Mouse (Mus musculus) midbrain, postnatal 0 days (tissue): ENCODE data around the gene Crtc3. TPM values are rescaled to one million over a fixed set of nuclear protein-coding genes. Genes with fewer than 3 reads are reported as not detected.
A peak's percentile ranks its signal among the peaks of the same experiment; 100 is the strongest.

ENCODE experiments used
- ATAC-seq: fragments of 200-750 bp; cut with Nextera tagmentation; 2 replicates; pipeline ENCODE4 v1.8.0; 2017; ENCODE audit warnings: moderate number of reproducible peaks, mild to moderate bottlenecking, moderate TSS enrichment, moderate library complexity; ENCODE audit not compliant: low FRiP score
- DNase-seq: peaks from one replicate; pipeline ENCODE4 v3.0.0-alpha.2; 2015; ENCODE audit warnings: low spot score
- H3K27ac ChIP-seq: fragments of 300-500 bp; sonication (generic); 2 replicates; pipeline ENCODE4 v1.5.1; 2014; ENCODE audit warnings: low read depth, mild to moderate bottlenecking, low read length, mixed read lengths
- H3K27me3 ChIP-seq: fragments of 300-500 bp; sonication (generic); 2 replicates; pipeline ENCODE4 v1.6.1; 2014; ENCODE audit warnings: low read length, control low read depth, mixed read lengths; ENCODE audit not compliant: insufficient read depth
- H3K36me3 ChIP-seq: fragments of 300-500 bp; sonication (generic); 2 replicates; pipeline ENCODE4 v1.6.1; 2014; ENCODE audit warnings: low read length, control low read depth, mixed read lengths; ENCODE audit not compliant: insufficient read depth
- H3K4me1 ChIP-seq: fragments of 300-500 bp; sonication (generic); 2 replicates; pipeline ENCODE4 v1.6.1; 2014; ENCODE audit warnings: mild to moderate bottlenecking, control low read depth, antibody characterized with exemption, low read length, mixed read lengths; ENCODE audit not compliant: insufficient read depth
- H3K4me2 ChIP-seq: fragments of 300-500 bp; sonication (generic); 2 replicates; pipeline ENCODE4 v1.6.1; 2014; ENCODE audit warnings: low read depth, mild to moderate bottlenecking, low read length, mixed read lengths; ENCODE audit not compliant: poor library complexity, severe bottlenecking
- H3K4me3 ChIP-seq: fragments of 300-500 bp; sonication (generic); 2 replicates; pipeline ENCODE4 v1.5.1; 2014; ENCODE audit warnings: low read depth, mild to moderate bottlenecking, low read length, moderate library complexity
- H3K9ac ChIP-seq: fragments of 300-500 bp; sonication (generic); replicated peaks from 2 replicates; pipeline ENCODE4 v1.6.1; 2014; ENCODE audit warnings: mild to moderate bottlenecking, low read length, moderate library complexity, mixed read lengths; ENCODE audit not compliant: poor library complexity, severe bottlenecking
- H3K9me3 ChIP-seq: fragments of 300-500 bp; sonication (generic); 2 replicates; pipeline ENCODE4 v1.6.1; 2016; ENCODE audit warnings: low read length, control low read depth
- CTCF ChIP-seq: IDR thresholded peaks from 2 replicates; pipeline ENCODE4 v1.5.1; 2016; ENCODE audit warnings: antibody characterized with exemption, mild to moderate bottlenecking
- WGBS: fragments of 180-500 bp; shearing (Covaris S2); extraction: QIAGEN DNeasy Blood & Tissue Kit; methylation state at CpG from one replicate; pipeline ENCODE4 v1.1.7; 2014; 5-methylcytosine and 5-hydroxymethylcytosine counted together
- polyA plus RNA-seq: library from polyadenylated mRNA; unstranded; fragments of >200 nt; fragmentation: Nextera tagmentation; extraction: Ambion mirVana; gene quantifications from 2 replicates; pipeline ENCODE4 v1.2.1, GENCODE M21; 2015
- total RNA-seq: library from RNA; depleted of rRNA; stranded (reverse); fragments of >200 nt; gene quantifications from 2 replicates; pipeline ENCODE4 v1.2.3, GENCODE M21; 2014; rRNA removed

Gene Crtc3
- total RNA-seq (12.9 and 13.9 TPM in 2 replicates), polyA plus RNA-seq (13.0 and 13.2 TPM in 2 replicates)

GRCm38 (mm10) chr7:80688556-80689220 lies at the start of gene Crtc3:
TSS of gene Crtc3 (minus strand) at chr7:80688877.
- Histone ChIP-seq H3K9me3 (no peaks in the 10 kb centered on the region), H3K27me3 (no peaks in the 10 kb centered on the region), H3K27ac (peak within 1 kb of the TSS; percentile 94), H3K4me2 (peak within 1 kb of the TSS; percentile 78), H3K4me3 (peak within 1 kb of the TSS; percentile 92), H3K9ac (peak within 1 kb of the TSS; percentile 83), H3K4me1 (peaks cover 4% of the 10 kb centered on the region; the same call in 1 of the 2 replicates), H3K36me3 (no peaks in the 10 kb centered on the region)
- peak; percentile 63 for DNase-seq
- ATAC-seq = peak; percentile 70
- WGBS = under 1% methylated on average over 72 of the region's 83 CpGs
- 0 out of 2 replicates have a peak, but pooled peaks have one; percentile 6 for TF ChIP-seq CTCF

GRCm38 (mm10) chr7:80736199-80736598 lies 47.5 kb upstream of the Crtc3 start:
- Histone ChIP-seq H3K27ac (no peak overlapping the region), H3K4me1 (no peaks in the 10 kb centered on the region), H3K4me3 (no peak overlapping the region), H3K9me3 (no peaks in the 10 kb centered on the region), H3K9ac (no peak overlapping the region), H3K27me3 (no peaks in the 10 kb centered on the region), H3K4me2 (no peak overlapping the region), H3K36me3 (peaks cover 69% of the 10 kb centered on the region)
- TF ChIP-seq CTCF = no peak
- WGBS = 93% methylated on average over 10 of the region's 10 CpGs
- DNase-seq = no peak
- no peak for ATAC-seq

GRCm38 (mm10) chr7:80732986-80733385 lies 44.3 kb upstream of the Crtc3 start:
- H3K4me2 ChIP-seq = no peak overlapping the region
- WGBS = 75% methylated on average over 11 of the region's 11 CpGs
- H3K27ac ChIP-seq = no peak overlapping the region
- no peaks in the 10 kb centered on the region for H3K4me1 ChIP-seq
- no peak overlapping the region for H3K9ac ChIP-seq
- ATAC-seq (no peak), DNase-seq (no peak)
- no peaks in the 10 kb centered on the region for H3K27me3 ChIP-seq
- no peak for TF ChIP-seq CTCF
- H3K9me3 ChIP-seq = no peaks in the 10 kb centered on the region
- peaks cover 66% of the 10 kb centered on the region for H3K36me3 ChIP-seq
- H3K4me3 ChIP-seq = no peak overlapping the region

- no peaks in the 10 kb centered on the region for H3K9me3 ChIP-seq
- WGBS = 25% methylated on average over 8 of the region's 8 CpGs
- no peaks in the 10 kb centered on the region for H3K4me1 ChIP-seq
- no peak overlapping the region for H3K4me2 ChIP-seq
- peak; percentile 63; the same call in 1 of the 2 replicates for ATAC-seq
- TF ChIP-seq CTCF = peak; percentile 97
- H3K4me3 ChIP-seq = no peak overlapping the region
- no peak overlapping the region for H3K27ac ChIP-seq
- no peaks in the 10 kb centered on the region for H3K27me3 ChIP-seq
- no peak overlapping the region for H3K9ac ChIP-seq
- DNase-seq = peak; percentile 78
- peaks cover 64% of the 10 kb centered on the region for H3K36me3 ChIP-seq
Measured at GRCm38 (mm10) chr7:80729662-80730061, 41.0 kb upstream of the Crtc3 start.

GRCm38 (mm10) chr7:80721041-80721440 lies 32.4 kb upstream of the Crtc3 start:
- 21% methylated on average over 9 of the region's 9 CpGs for WGBS
- no peak overlapping the region for H3K27ac ChIP-seq
- DNase-seq (no peak), ATAC-seq (no peak)
- TF ChIP-seq CTCF = no peak
- no peak overlapping the region for H3K4me2 ChIP-seq
- H3K36me3 ChIP-seq = peaks cover 41% of the 10 kb centered on the region
- H3K4me3 ChIP-seq = no peak overlapping the region
- no peaks in the 10 kb centered on the region for H3K9me3 ChIP-seq
- H3K27me3 ChIP-seq = no peaks in the 10 kb centered on the region
- no peaks in the 10 kb centered on the region for H3K4me1 ChIP-seq
- no peak overlapping the region for H3K9ac ChIP-seq

GRCm38 (mm10) chr7:80719582-80719981 lies 30.9 kb upstream of the Crtc3 start:
- Histone ChIP-seq H3K4me1 (no peaks in the 10 kb centered on the region), H3K4me2 (no peak overlapping the region), H3K4me3 (no peak overlapping the region), H3K27ac (no peak overlapping the region), H3K9me3 (no peaks in the 10 kb centered on the region), H3K36me3 (peaks cover 42% of the 10 kb centered on the region), H3K9ac (no peak overlapping the region), H3K27me3 (no peaks in the 10 kb centered on the region)
- DNase-seq (no peak), ATAC-seq (no peak)
- WGBS = 98% methylated on average over 7 of the region's 7 CpGs
- TF ChIP-seq CTCF = no peak
